Mouse (Mus musculus) hindbrain, embryonic 11.5 days (tissue): ENCODE data around the gene Ncor1. TPM values are rescaled to one million over a fixed set of nuclear protein-coding genes. Genes with fewer than 3 reads are reported as not detected.

Source experiments
- ATAC-seq: fragments of 200-750 bp; cut with Nextera tagmentation; 2 replicates; pipeline ENCODE4 v1.8.0; 2017; ENCODE audit warnings: mild to moderate bottlenecking, moderate TSS enrichment, moderate library complexity; ENCODE audit not compliant: low FRiP score
- DNase-seq: peaks from one replicate; pipeline ENCODE4 v3.0.0-alpha.2; 2015; ENCODE audit warnings: low spot score
- H3K27ac ChIP-seq: fragments of 300-500 bp; sonication (generic); 2 replicates; pipeline ENCODE4 v1.5.1; 2014; ENCODE audit warnings: mild to moderate bottlenecking, low read depth, low read length
- H3K27me3 ChIP-seq: fragments of 300-500 bp; sonication (generic); 2 replicates; pipeline ENCODE4 v1.6.1; 2014; ENCODE audit warnings: mild to moderate bottlenecking, low read length, moderate library complexity, mixed read lengths; ENCODE audit not compliant: control insufficient read depth, insufficient read depth
- H3K36me3 ChIP-seq: fragments of 300-500 bp; sonication (generic); 2 replicates; pipeline ENCODE4 v1.6.1; 2014; ENCODE audit warnings: mild to moderate bottlenecking, low read length, moderate library complexity, mixed read lengths; ENCODE audit not compliant: control insufficient read depth, insufficient read depth
- H3K4me1 ChIP-seq: fragments of 300-500 bp; sonication (generic); replicated peaks from 2 replicates; pipeline ENCODE4 v1.6.1; 2014; ENCODE audit warnings: low read length, mixed read lengths; ENCODE audit not compliant: control insufficient read depth, insufficient read depth
- H3K4me2 ChIP-seq: fragments of 300-500 bp; sonication (generic); replicated peaks from 2 replicates; pipeline ENCODE4 v1.6.1; 2014; ENCODE audit warnings: mild to moderate bottlenecking, low read depth, low read length
- H3K4me3 ChIP-seq: fragments of 300-500 bp; sonication (generic); 2 replicates; pipeline ENCODE4 v1.5.1; 2014; ENCODE audit warnings: low read depth, low read length
- H3K9ac ChIP-seq: fragments of 300-500 bp; sonication (generic); 2 replicates; pipeline ENCODE4 v1.6.1; 2014; ENCODE audit warnings: low read depth, low read length
- H3K9me3 ChIP-seq: fragments of 300-500 bp; sonication (generic); 2 replicates; pipeline ENCODE4 v1.6.1; 2016; ENCODE audit warnings: low read length; ENCODE audit not compliant: control insufficient read depth
- whole genome bisulfite sequencing: fragments of 180-500 bp; shearing (Covaris S2); extraction: QIAGEN DNeasy Blood & Tissue Kit; methylation state at CpG from one replicate; pipeline ENCODE4 v1.1.7; 2014; 5-methylcytosine and 5-hydroxymethylcytosine counted together
- polyA plus RNA-seq: library from polyadenylated mRNA; unstranded; fragments of >200 nt; fragmentation: Nextera tagmentation; extraction: Ambion mirVana; gene quantifications from 2 replicates; pipeline ENCODE4 v1.2.1, GENCODE M21; 2014

The Ncor1 gene
- polyA plus RNA-seq, 1 experiment from 2014 or later: 189 TPM

DNA sequence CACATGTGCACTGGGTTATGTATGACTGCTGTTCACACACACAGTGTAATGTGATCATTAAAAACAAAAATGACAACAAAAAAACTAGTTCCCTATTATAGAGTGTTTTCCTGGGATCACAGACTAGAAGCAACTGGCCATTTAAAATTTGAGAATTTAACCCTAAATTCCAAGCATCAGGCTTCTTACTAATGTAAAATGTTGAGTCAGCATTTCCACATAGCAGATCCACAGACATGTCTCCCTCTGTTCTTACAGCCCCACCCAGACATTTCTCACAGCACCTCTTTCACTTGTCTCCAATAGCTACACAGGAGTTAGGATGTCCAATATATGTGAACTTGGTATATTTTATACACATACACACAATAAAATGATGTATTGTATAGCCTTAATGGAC, 88.4 kb downstream of the Ncor1 start:
- no peak for ATAC-seq
- DNase-seq: no peak
- H3K27ac ChIP-seq: no peak overlapping the region
- H3K9ac ChIP-seq: no peak overlapping the region
- peaks cover 8% of the 10 kb centered on the region; the same call in 1 of the 2 replicates for H3K36me3 ChIP-seq
- no peak overlapping the region for H3K4me2 ChIP-seq
- no peaks in the 10 kb centered on the region for H3K27me3 ChIP-seq
- H3K4me1 ChIP-seq: no peaks in the 10 kb centered on the region
- H3K9me3 ChIP-seq: no peaks in the 10 kb centered on the region
- H3K4me3 ChIP-seq: no peak overlapping the region

- Histone ChIP-seq H3K36me3 (peaks cover 2% of the 10 kb centered on the region; the same call in 1 of the 2 replicates), H3K4me1 (no peaks in the 10 kb centered on the region), H3K9ac (no peak overlapping the region), H3K4me2 (no peak overlapping the region), H3K27me3 (no peaks in the 10 kb centered on the region), H3K27ac (no peak overlapping the region), H3K4me3 (no peak overlapping the region), H3K9me3 (no peaks in the 10 kb centered on the region)
- DNase-seq (no peak), ATAC-seq (no peak)
- WGBS: 90% methylated on average over 6 of the region's 6 CpGs
These were observed 91.5 kb downstream of the Ncor1 start for GRCm38 (mm10) chr11:62366879-62367278.

DNA sequence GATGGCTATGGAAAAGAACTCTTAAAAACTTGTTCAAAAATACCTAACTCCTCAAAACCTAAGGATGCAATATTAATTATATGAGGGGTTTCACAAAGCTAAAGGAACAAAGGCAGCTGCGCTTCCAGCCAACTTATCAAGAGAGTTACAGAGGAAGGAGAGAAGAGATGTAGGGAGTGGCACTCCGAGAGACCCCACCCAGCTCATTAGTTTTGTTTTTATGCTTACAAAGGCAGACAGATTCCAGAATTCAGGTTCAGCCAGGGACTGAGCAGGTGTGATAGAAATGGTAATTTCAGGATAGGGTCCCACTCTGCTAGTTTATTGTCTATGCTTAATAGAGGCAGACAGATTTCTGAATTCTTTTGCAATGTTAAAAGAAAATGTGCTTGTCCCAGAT, 103.1 kb downstream of the Ncor1 start:
- ATAC-seq: no peak
- H3K9me3 ChIP-seq: no peaks in the 10 kb centered on the region
- no peak overlapping the region for H3K4me3 ChIP-seq
- no peaks in the 10 kb centered on the region for H3K27me3 ChIP-seq
- no peaks in the 10 kb centered on the region for H3K4me1 ChIP-seq
- 98% methylated on average over 2 of the region's 2 CpGs for WGBS
- no peak overlapping the region for H3K9ac ChIP-seq
- H3K27ac ChIP-seq: no peak overlapping the region
- no peak overlapping the region for H3K4me2 ChIP-seq
- 0 out of 2 replicates have a peak, but pooled peaks cover 4% of the 10 kb centered on the region for H3K36me3 ChIP-seq
- no peak for DNase-seq

DNA sequence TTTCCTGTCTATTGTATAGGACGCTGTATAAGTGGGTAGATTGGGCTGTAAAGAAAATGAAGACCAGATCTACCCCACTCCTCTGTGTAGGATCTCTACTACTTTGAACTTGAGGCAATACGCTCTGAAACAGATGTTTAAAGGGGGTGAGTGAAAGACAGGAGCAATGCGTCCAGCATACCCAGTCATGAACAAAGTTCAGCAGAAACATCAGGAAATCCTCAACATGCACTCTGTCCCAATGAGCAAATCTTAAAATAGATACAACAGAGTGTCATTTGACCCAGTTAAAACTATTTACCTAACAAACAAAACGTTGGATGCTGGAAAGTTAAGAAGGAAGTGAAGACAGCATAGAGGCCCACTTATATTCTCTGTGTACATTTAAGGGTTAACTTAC, 106.4 kb downstream of the Ncor1 start:
- Histone ChIP-seq H3K27ac (no peak overlapping the region), H3K4me3 (no peak overlapping the region), H3K9me3 (no peaks in the 10 kb centered on the region), H3K36me3 (0 out of 2 replicates have a peak, but pooled peaks cover 11% of the 10 kb centered on the region), H3K9ac (no peak overlapping the region), H3K4me2 (no peak overlapping the region), H3K27me3 (no peaks in the 10 kb centered on the region), H3K4me1 (no peaks in the 10 kb centered on the region)
- ATAC-seq (no peak), DNase-seq (no peak)
- 92% methylated on average over 4 of the region's 4 CpGs for WGBS

DNA sequence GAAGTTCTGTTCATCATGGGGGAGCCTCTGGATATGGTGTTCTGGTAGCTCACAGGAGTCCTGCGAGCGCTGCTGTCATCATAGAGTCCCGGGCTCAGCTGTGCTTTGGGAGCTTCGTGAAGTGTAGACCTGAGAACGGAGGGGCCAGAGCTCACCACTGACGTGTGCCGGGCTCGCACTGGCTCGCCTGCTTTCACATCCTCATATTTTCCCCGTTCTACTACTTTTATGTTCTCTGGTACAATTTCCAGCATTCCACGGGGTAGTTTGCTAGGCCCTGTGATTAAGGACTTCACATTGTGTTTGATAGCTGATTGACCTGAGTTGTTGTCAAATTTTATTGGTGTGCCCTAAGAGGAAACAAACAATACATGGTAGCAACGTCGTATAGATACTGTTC, 115.3 kb downstream of the Ncor1 start:
- Histone ChIP-seq H3K4me1 (no peaks in the 10 kb centered on the region), H3K4me3 (no peak overlapping the region), H3K4me2 (no peak overlapping the region), H3K27ac (no peak overlapping the region), H3K36me3 (peaks cover 13% of the 10 kb centered on the region; the same call in 1 of the 2 replicates), H3K9me3 (no peaks in the 10 kb centered on the region), H3K9ac (no peak overlapping the region), H3K27me3 (no peaks in the 10 kb centered on the region)
- no peak for DNase-seq
- no peak for ATAC-seq
- WGBS: 95% methylated on average over 13 of the region's 13 CpGs

- no peak overlapping the region for H3K4me3 ChIP-seq
- H3K36me3 ChIP-seq: peaks cover 11% of the 10 kb centered on the region; the same call in 1 of the 2 replicates
- 95% methylated on average over 4 of the region's 4 CpGs for WGBS
- no peaks in the 10 kb centered on the region for H3K9me3 ChIP-seq
- no peak for ATAC-seq
- H3K27ac ChIP-seq: no peak overlapping the region
- H3K4me2 ChIP-seq: no peak overlapping the region
- H3K4me1 ChIP-seq: no peaks in the 10 kb centered on the region
- no peak for DNase-seq
- no peaks in the 10 kb centered on the region for H3K27me3 ChIP-seq
- no peak overlapping the region for H3K9ac ChIP-seq
These were observed 126.1 kb downstream of the Ncor1 start for GRCm38 (mm10) chr11:62332228-62332627.

DNA sequence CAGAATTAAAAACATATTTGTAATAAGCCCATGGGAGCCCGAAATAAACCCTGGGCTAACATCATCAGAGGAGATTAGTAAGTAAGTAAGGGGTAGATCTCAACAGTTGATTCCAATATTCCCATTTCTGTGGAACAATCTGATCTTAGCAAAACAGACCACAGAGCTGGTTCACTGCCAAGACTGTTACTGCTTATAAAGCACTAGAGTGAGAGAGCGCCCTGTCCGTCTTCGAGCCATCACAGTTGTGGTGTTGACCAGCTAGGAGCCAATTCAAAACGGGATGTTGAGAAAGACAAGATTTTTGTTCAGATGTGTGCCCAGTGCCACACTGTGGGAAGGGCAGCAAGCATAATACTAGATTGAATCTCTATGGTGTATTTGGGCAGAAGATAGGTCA, 127.2 kb downstream of the Ncor1 start:
- ATAC-seq (no peak), DNase-seq (no peak)
- Histone ChIP-seq H3K27ac (no peak overlapping the region), H3K36me3 (peaks cover 16% of the 10 kb centered on the region; the same call in 1 of the 2 replicates), H3K4me3 (no peak overlapping the region), H3K27me3 (no peaks in the 10 kb centered on the region), H3K9me3 (no peaks in the 10 kb centered on the region), H3K4me2 (no peak overlapping the region), H3K4me1 (no peaks in the 10 kb centered on the region), H3K9ac (no peak overlapping the region)
- WGBS: 92% methylated on average over 5 of the region's 5 CpGs

DNA sequence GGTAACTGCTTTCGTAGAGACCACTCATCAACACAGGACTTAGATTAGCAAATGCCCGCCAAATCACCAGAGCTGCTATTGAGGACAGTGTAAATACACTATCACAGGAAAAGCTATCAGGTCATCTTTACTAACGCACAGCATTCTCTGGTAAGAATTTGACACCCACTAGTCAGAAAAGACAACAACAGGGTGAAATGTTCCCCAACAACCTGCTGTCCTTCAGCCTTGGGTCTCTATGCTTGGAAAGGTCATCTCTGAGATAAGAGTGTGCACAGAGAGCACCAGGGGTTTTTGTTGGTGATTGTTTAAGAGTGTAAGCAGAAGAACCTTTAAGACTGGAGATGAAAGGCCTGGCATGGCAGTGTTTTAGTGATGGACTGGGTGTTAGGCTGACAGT, 134.7 kb downstream of the Ncor1 start:
- Histone ChIP-seq H3K9me3 (no peaks in the 10 kb centered on the region), H3K27me3 (no peaks in the 10 kb centered on the region), H3K4me1 (no peaks in the 10 kb centered on the region), H3K9ac (no peak overlapping the region), H3K4me3 (no peak overlapping the region), H3K27ac (no peak overlapping the region), H3K36me3 (peaks cover 12% of the 10 kb centered on the region; the same call in 1 of the 2 replicates), H3K4me2 (no peak overlapping the region)
- ATAC-seq (no peak), DNase-seq (no peak)
- WGBS: 95% methylated on average over 3 of the region's 3 CpGs

DNA sequence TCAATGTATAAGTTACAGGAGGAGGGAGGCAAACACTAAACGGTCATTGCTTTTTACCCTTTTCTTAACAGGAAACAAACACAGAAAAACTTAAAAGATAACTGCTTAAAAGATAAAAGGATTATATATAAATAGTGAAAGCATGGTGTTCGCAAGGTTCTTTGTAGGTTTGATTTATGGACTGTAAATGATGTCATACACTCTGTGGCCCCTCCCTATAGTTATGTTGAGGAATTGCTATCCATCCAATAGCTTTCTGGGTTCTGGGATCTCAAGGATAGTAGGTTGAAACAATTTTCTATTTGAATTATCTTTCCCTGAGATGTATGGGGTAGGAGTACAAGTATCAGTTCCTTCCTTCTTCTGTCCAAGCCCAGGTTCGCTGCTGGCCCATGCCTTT, 138.2 kb downstream of the Ncor1 start:
- no peaks in the 10 kb centered on the region for H3K9me3 ChIP-seq
- H3K9ac ChIP-seq: no peak overlapping the region
- ATAC-seq (no peak), DNase-seq (no peak)
- WGBS: 89% methylated on average over 3 of the region's 3 CpGs
- H3K4me1 ChIP-seq: no peaks in the 10 kb centered on the region
- H3K36me3 ChIP-seq: peaks cover 7% of the 10 kb centered on the region; the same call in 1 of the 2 replicates
- no peak overlapping the region for H3K27ac ChIP-seq
- H3K27me3 ChIP-seq: no peaks in the 10 kb centered on the region
- H3K4me2 ChIP-seq: no peak overlapping the region
- no peak overlapping the region for H3K4me3 ChIP-seq
